Mouse (Mus musculus) spleen, adult 18-20 months (tissue): ENCODE data around the gene Plcz1.

ENCODE experiments used
- DNase-seq, 2 experiments: peaks; one replicate each; pipeline ENCODE4 v3.0.0; 2022; ENCODE audit warnings: mixed read lengths in 2 of 2

The Plcz1 gene

DNA sequence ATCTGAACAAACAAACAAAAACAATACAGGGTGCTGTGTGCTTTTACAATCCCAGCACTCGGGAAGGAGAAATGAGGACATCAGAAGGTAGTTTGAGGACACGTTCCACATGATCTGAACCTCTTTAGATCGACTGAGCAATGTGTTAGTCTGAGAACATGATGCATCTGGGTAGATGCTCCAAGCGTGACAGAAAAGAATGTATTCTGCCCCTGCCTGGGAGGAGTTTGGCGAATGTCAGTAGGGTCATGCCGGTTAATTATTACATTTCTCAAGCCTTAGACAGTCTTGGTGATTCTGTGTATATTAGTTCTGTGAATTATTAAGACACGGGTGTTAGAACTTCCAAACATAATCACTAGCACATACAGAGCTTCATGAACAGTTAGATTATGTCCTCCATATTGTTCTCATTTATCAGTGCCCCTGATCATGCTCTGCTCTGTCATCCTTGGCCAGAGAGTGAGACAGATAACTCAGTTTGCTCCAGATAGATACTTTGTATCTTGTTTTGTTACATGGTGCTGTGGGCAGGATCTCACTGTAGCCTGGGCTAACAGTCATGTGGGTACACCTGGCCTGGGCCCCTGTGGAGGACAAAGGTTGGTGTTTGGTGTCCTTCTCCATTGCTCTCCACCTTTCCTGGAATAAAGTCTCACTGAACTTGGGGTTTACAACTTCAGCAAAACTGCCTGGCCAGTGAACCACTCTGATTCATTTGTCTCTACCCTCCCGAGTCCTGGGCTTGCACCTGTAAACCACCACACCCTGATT is 94.0 kb downstream of the Plcz1 start:
- DNase-seq = no peak
